Mouse (Mus musculus) brain, adult 2 months (tissue): Measurements from ENCODE around the gene Tnfaip3.
A peak's percentile ranks its signal among the peaks of the same experiment; 100 is the strongest.

Source experiments
- DNase-seq: peaks from one replicate; pipeline ENCODE4 v3.0.0; 2011; ENCODE audit warnings: low read depth, low spot score

Gene Tnfaip3

GRCm38 (mm10) chr10:19016823-19017471, 1.5 kb upstream of the Tnfaip3 start:
- no peak for DNase-seq

- peak; percentile 21 for DNase-seq
Observed at GRCm38 (mm10) chr10:19014381-19015256, 838 bp downstream of the Tnfaip3 start.

- DNase-seq = no peak
Observed at GRCm38 (mm10) chr10:19013351-19013750, 2.1 kb downstream of the Tnfaip3 start.

GRCm38 (mm10) chr10:19012616-19013015, 2.8 kb downstream of the Tnfaip3 start:
- DNase-seq = no peak

- no peak for DNase-seq
Observed at GRCm38 (mm10) chr10:19011832-19012440, 3.5 kb downstream of the Tnfaip3 start.

GRCm38 (mm10) chr10:19010414-19010813, 5.0 kb downstream of the Tnfaip3 start:
- no peak for DNase-seq

- no peak for DNase-seq
Observed at GRCm38 (mm10) chr10:19009186-19009672, 6.2 kb downstream of the Tnfaip3 start.

GRCm38 (mm10) chr10:19008607-19008940, 6.9 kb downstream of the Tnfaip3 start:
- DNase-seq = no peak

GRCm38 (mm10) chr10:19007897-19008606, 7.4 kb downstream of the Tnfaip3 start:
- no peak for DNase-seq

- DNase-seq = peak; percentile 90
Observed at GRCm38 (mm10) chr10:19002091-19002785, 13.2 kb downstream of the Tnfaip3 start.

- DNase-seq = no peak
Observed at GRCm38 (mm10) chr10:18999427-18999826, 16.0 kb downstream of the Tnfaip3 start.

- DNase-seq = no peak
Observed at GRCm38 (mm10) chr10:18996331-18996730, 19.1 kb downstream of the Tnfaip3 start.

- no peak for DNase-seq
Observed at GRCm38 (mm10) chr10:18995465-18996261, 19.8 kb downstream of the Tnfaip3 start.

GRCm38 (mm10) chr10:18992971-18993370, 22.5 kb downstream of the Tnfaip3 start:
- DNase-seq = no peak

GRCm38 (mm10) chr10:18991057-18991456, 24.4 kb downstream of the Tnfaip3 start:
- no peak for DNase-seq

GRCm38 (mm10) chr10:18987907-18988199, 27.6 kb downstream of the Tnfaip3 start:
- no peak for DNase-seq

GRCm38 (mm10) chr10:18987046-18987906, 28.2 kb downstream of the Tnfaip3 start:
- DNase-seq = no peak

GRCm38 (mm10) chr10:18985516-18985915, 29.9 kb downstream of the Tnfaip3 start:
- DNase-seq = no peak

GRCm38 (mm10) chr10:18983514-18983913, 31.9 kb downstream of the Tnfaip3 start:
- DNase-seq = no peak

- DNase-seq = no peak
Observed at GRCm38 (mm10) chr10:18974486-18974885, 41.0 kb downstream of the Tnfaip3 start.
